8 mouse cellular contexts compared by ENCODE assay signal in genomic region chr6:86820690-86821089, GRCm38 (mm10). TPM values are rescaled to one million over a fixed set of nuclear protein-coding genes. Genes with fewer than 3 reads are reported as not detected.
DNase-seq lines count a peak whose midpoint lies in the region; ATAC-seq lines count a peak whose summit lies in the region.

No protein-coding gene starts in this region.

- peak; percentile 16 for DNase-seq in embryo, embryonic 10 days (ENCODE audit: low spot score)
- no peak for DNase-seq in embryo, embryonic 11 days
- peak; percentile 63 for DNase-seq in 3T3-L1 (ENCODE audit: low read depth, low spot score)
- peak; percentile 31 for DNase-seq in T-cell, adult 2 months (ENCODE audit: low spot score)
- no peak for DNase-seq in urinary bladder, adult 2 months (ENCODE audit: low spot score)
- no peak for DNase-seq in left cerebral cortex, adult 8-10 months (ENCODE audit: low spot score in 2 of 2)
- no peak for DNase-seq in heart, adult 18-20 months

- ATAC-seq in megakaryocyte, adult 5-6 weeks (ENCODE audit: poor library complexity, severe bottlenecking): 0 out of 2 replicates have a peak, but pooled peaks have one; percentile 28

RNA-seq across cellular contexts. Expression of gene Anxa4, which starts 27.3 kb away (rescaled TPM):
- total RNA-seq in megakaryocyte, adult 5-6 weeks (2015): 41.8 and 43.7 TPM in 2 replicates
- 55.9 and 65.7 TPM in 2 replicates for total RNA-seq in megakaryocyte, adult 5-6 weeks (2017)
- 134 and 144 TPM in 2 replicates for polyA plus RNA-seq in urinary bladder, adult 2 months (2012; rRNA removed)
- total RNA-seq in left cerebral cortex, adult 8-10 months (2022): 10 to 100 TPM in 3 of 4 experiments, 1 to 10 TPM in 1; 7.6 to 10.2 (median 10.1) TPM
- 10 to 100 TPM; 34.8 to 37.3 TPM for total RNA-seq in heart, adult 18-20 months (2021)

RNA-seq across cellular contexts. Expression of gene Aak1, which starts 28.6 kb away (rescaled TPM):
- total RNA-seq in megakaryocyte, adult 5-6 weeks (2015): 29.7 and 37.6 TPM in 2 replicates
- 5.3 and 12.9 TPM in 2 replicates for total RNA-seq in megakaryocyte, adult 5-6 weeks (2017)
- 21.2 and 21.9 TPM in 2 replicates for polyA plus RNA-seq in urinary bladder, adult 2 months (2012; rRNA removed)
- 100 to 1,000 TPM; 363 to 417 (median 388) TPM for total RNA-seq in left cerebral cortex, adult 8-10 months (2022)
- total RNA-seq in heart, adult 18-20 months (2021): 10 to 100 TPM; 81.2 to 83.4 TPM

Comparison
In these comparisons a context has a peak if more than half of its experiments do, and no peak if none do; other contexts are left out.
1. DNase-seq: peak in embryo, embryonic 10 days (single experiment), 3T3-L1 (single experiment) and T-cell, adult 2 months (single experiment); none in embryo, embryonic 11 days (single experiment), urinary bladder, adult 2 months (single experiment), left cerebral cortex, adult 8-10 months (0 of 2) and heart, adult 18-20 months (0 of 2).
2. RNA of gene Aak1, which starts 28.6 kb away (total RNA-seq): 363 to 417 TPM in left cerebral cortex, adult 8-10 months; 81.2 to 83.4 TPM in heart, adult 18-20 months and 5.3 to 37.6 TPM in megakaryocyte, adult 5-6 weeks; every median in the first group is over 4 times any median in the second.